Mouse (Mus musculus) liver, adult 2 months (tissue): ENCODE measurements around the gene AU015836.

ENCODE experiments used
- CTCF ChIP-seq: fragments of 200-500 bp; IDR thresholded peaks from 2 replicates; pipeline ENCODE4 v1.5.1; 2011; ENCODE audit warnings: low read depth, low read length, control low read depth
- POLR2A ChIP-seq: fragments of 200-500 bp; IDR thresholded peaks from 2 replicates; pipeline ENCODE4 v1.6.1; 2011; ENCODE audit warnings: low read length, control low read depth; ENCODE audit not compliant: insufficient read depth; ENCODE audit errors: extremely low read depth

GRCm38 (mm10) chrX:94009442-94009841, 41.0 kb downstream of the AU015836 start:
- no peak for TF ChIP-seq CTCF
- TF ChIP-seq POLR2A = no peak
